Mouse (Mus musculus): ENCODE results near the gene Cacng7. TPM values are rescaled to one million over a fixed set of nuclear protein-coding genes. Genes with fewer than 3 reads are reported as not detected.

The Cacng7 gene
- 207 and 214 TPM in 2 replicates for polyA plus RNA-seq (2012; rRNA removed)

GRCm38 (mm10) chr7:3332619-3333521, at the start of gene Cacng7:
Cacng7 (plus strand) TSS chr7:3332955.
- no peak for TF ChIP-seq CTCF (IDR thresholded peaks at IDR 0.05; ENCODE audit: extremely low read depth, insufficient read depth, low read length)
- TF ChIP-seq POLR2A (IDR thresholded peaks at IDR 0.05; ENCODE audit: extremely low read depth, insufficient read depth, low read length): peak; percentile 52; the same call in 1 of the 2 replicates
- peak within 1 kb of the TSS; percentile 88 for H3K27ac ChIP-seq (ENCODE audit: insufficient read depth, low read length)

GRCm38 (mm10) chr7:3283081-3283875, 49.5 kb upstream of the Cacng7 start:
- no peak for TF ChIP-seq POLR2A (IDR thresholded peaks at IDR 0.05; ENCODE audit: extremely low read depth, insufficient read depth, low read length)
- no peak for TF ChIP-seq CTCF (IDR thresholded peaks at IDR 0.05; ENCODE audit: extremely low read depth, insufficient read depth, low read length)
- Histone ChIP-seq H3K4me3 (ENCODE audit: insufficient read depth, low read length) (no peak overlapping the region), H3K27ac (ENCODE audit: insufficient read depth, low read length) (no peak overlapping the region), H3K4me1 (ENCODE audit: control insufficient read depth, insufficient read depth, low read length) (peaks cover 8% of the 10 kb centered on the region)

More at GRCm38 (mm10) chr7:3332619-3333521, at the start of gene Cacng7:
- Histone ChIP-seq H3K4me3 (ENCODE audit: insufficient read depth, low read length) (peak within 1 kb of the TSS; percentile 89), H3K4me1 (ENCODE audit: control insufficient read depth, insufficient read depth, low read length) (no peaks in the 10 kb centered on the region)

- H3K4me3 ChIP-seq (ENCODE audit: insufficient read depth, low read length): no peak overlapping the region
- TF ChIP-seq POLR2A (IDR thresholded peaks at IDR 0.05; ENCODE audit: extremely low read depth, insufficient read depth, low read length): no peak
- no peak for TF ChIP-seq CTCF (IDR thresholded peaks at IDR 0.05; ENCODE audit: extremely low read depth, insufficient read depth, low read length)
- H3K4me1 ChIP-seq (ENCODE audit: control insufficient read depth, insufficient read depth, low read length): peaks cover 8% of the 10 kb centered on the region
- H3K27ac ChIP-seq (ENCODE audit: insufficient read depth, low read length): no peak overlapping the region
Measured at GRCm38 (mm10) chr7:3284604-3285003, 48.2 kb upstream of the Cacng7 start.

- H3K4me3 ChIP-seq (ENCODE audit: insufficient read depth, low read length): no peak overlapping the region
- peaks cover 6% of the 10 kb centered on the region; the same call in 1 of the 2 replicates for H3K4me1 ChIP-seq (ENCODE audit: control insufficient read depth, insufficient read depth, low read length)
- no peak for TF ChIP-seq CTCF (IDR thresholded peaks at IDR 0.05; ENCODE audit: extremely low read depth, insufficient read depth, low read length)
- no peak for TF ChIP-seq POLR2A (IDR thresholded peaks at IDR 0.05; ENCODE audit: extremely low read depth, insufficient read depth, low read length)
- H3K27ac ChIP-seq (ENCODE audit: insufficient read depth, low read length): no peak overlapping the region
Measured at GRCm38 (mm10) chr7:3286036-3286435, 46.7 kb upstream of the Cacng7 start.

- H3K4me1 ChIP-seq (ENCODE audit: control insufficient read depth, insufficient read depth, low read length): peaks cover 3% of the 10 kb centered on the region; the same call in 1 of the 2 replicates
- H3K27ac ChIP-seq (ENCODE audit: insufficient read depth, low read length): no peak overlapping the region
- H3K4me3 ChIP-seq (ENCODE audit: insufficient read depth, low read length): no peak overlapping the region
- TF ChIP-seq CTCF (IDR thresholded peaks at IDR 0.05; ENCODE audit: extremely low read depth, insufficient read depth, low read length) (no peak), POLR2A (IDR thresholded peaks at IDR 0.05; ENCODE audit: extremely low read depth, insufficient read depth, low read length) (no peak)
Measured at GRCm38 (mm10) chr7:3287186-3287585, 45.6 kb upstream of the Cacng7 start.

GRCm38 (mm10) chr7:3288976-3289970, 43.5 kb upstream of the Cacng7 start, which contains the start of the genes Myadm and Prkcg:
Myadm (plus strand) TSS chr7:3289080.
Prkcg (plus strand) TSS chr7:3289179.
- H3K27ac ChIP-seq (ENCODE audit: insufficient read depth, low read length): peak within 1 kb of the TSS; percentile 86
- peaks cover 3% of the 10 kb centered on the region; the same call in 1 of the 2 replicates for H3K4me1 ChIP-seq (ENCODE audit: control insufficient read depth, insufficient read depth, low read length)
- TF ChIP-seq CTCF (IDR thresholded peaks at IDR 0.05; ENCODE audit: extremely low read depth, insufficient read depth, low read length) (no peak), POLR2A (IDR thresholded peaks at IDR 0.05; ENCODE audit: extremely low read depth, insufficient read depth, low read length) (no peak; the same call in 1 of the 2 replicates)
- peak within 1 kb of the TSS; percentile 74 for H3K4me3 ChIP-seq (ENCODE audit: insufficient read depth, low read length)

- TF ChIP-seq CTCF (IDR thresholded peaks at IDR 0.05; ENCODE audit: extremely low read depth, insufficient read depth, low read length) (no peak), POLR2A (IDR thresholded peaks at IDR 0.05; ENCODE audit: extremely low read depth, insufficient read depth, low read length) (peak; percentile 33; the same call in 1 of the 2 replicates)
- peaks cover 3% of the 10 kb centered on the region; the same call in 1 of the 2 replicates for H3K4me1 ChIP-seq (ENCODE audit: control insufficient read depth, insufficient read depth, low read length)
- peak overlapping the region; percentile 74 for H3K4me3 ChIP-seq (ENCODE audit: insufficient read depth, low read length)
- H3K27ac ChIP-seq (ENCODE audit: insufficient read depth, low read length): peak overlapping the region; percentile 86
Measured at GRCm38 (mm10) chr7:3290257-3291033, 42.3 kb upstream of the Cacng7 start.

- peak overlapping the region; percentile 5 for H3K4me3 ChIP-seq (ENCODE audit: insufficient read depth, low read length)
- TF ChIP-seq CTCF (IDR thresholded peaks at IDR 0.05; ENCODE audit: extremely low read depth, insufficient read depth, low read length): no peak
- TF ChIP-seq POLR2A (IDR thresholded peaks at IDR 0.05; ENCODE audit: extremely low read depth, insufficient read depth, low read length): no peak
- H3K4me1 ChIP-seq (ENCODE audit: control insufficient read depth, insufficient read depth, low read length): peaks cover 3% of the 10 kb centered on the region; the same call in 1 of the 2 replicates
- H3K27ac ChIP-seq (ENCODE audit: insufficient read depth, low read length): no peak overlapping the region
Measured at GRCm38 (mm10) chr7:3291197-3291596, 41.6 kb upstream of the Cacng7 start.

Measured in cortical plate, adult 2 months (tissue).